Mouse (Mus musculus) MN1 (cell line): ENCODE data around the gene Tfb2m.
A peak's percentile ranks its signal among the peaks of the same experiment; 100 is the strongest.

ENCODE experiments used
- DNase-seq: peaks from one replicate; pipeline ENCODE4 v3.0.0-alpha.2; 2016; ENCODE audit warnings: low spot score

Tfb2m gene

DNA sequence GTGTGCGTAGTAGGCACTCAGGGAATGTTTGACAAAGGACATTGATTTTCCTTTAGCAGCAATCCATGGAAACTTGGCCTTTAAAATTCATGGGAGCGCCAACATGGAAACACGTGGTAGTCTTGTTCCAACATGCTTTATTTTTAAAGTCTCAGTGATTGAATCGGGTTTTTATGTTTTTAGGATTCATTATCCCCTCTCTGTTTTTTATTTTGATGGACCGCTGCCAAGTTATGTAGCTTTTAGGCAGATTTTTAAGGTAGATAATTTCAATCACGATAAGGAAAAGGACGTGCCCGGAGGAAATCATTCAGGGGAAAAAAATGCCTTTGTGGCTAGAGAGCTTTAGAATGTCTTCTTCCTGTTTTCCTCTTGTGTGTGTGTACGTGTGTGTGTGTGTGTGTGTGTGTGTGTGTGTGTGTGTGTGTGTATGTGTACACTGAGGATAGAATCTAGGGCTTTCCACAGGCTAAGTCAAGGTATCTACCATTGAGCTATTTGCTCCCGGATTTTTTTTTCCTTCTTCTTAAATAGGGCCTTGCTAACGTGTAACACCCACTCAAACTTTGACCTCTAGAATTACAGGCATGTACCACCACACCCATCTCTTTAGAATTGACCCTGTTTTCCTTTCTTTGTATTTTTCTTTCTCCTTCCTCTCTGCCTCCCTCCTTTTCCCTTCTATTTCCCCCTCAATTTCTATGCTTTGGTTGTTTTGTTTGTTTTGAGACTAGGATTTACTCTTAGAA lies 13.6 kb upstream of the Tfb2m start:
- no peak for DNase-seq

DNA sequence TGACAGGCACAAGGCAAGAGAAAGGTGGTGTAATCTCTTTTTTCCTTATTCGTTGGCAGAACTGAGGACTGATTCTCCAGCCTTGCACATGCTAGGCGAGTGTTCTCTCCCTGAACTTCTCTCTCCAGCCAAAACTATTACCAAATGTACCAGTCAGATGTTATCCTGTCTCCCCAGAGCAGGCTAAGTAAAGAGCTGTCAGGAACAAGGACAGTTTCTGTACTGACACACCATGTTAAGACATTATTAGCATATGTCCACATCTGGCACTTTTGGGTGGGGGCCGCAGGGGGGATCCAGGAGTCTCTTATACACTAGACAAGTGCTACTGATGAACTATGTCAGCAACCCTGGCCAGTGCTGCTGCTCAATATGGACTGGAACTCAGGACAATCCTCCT lies 10.9 kb upstream of the Tfb2m start:
- DNase-seq, result no peak

DNA sequence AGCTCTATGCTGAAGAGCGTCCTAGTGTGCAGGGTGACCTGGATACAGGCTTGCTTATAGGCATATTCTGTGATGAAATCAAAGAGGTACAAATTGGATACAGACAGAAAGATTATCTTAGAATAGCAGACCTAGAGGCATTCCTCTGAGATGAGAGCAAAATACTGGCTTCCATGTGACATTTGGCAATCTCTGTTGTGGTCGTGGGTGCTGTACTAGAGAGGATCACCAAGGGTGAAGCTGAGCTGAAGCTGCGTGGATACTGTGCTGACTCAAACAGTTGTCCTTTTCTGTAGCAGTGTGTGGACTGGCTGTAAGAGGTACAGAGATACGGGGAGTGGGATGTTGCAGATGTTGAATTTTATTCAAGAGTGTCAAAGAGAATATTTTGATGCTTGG lies 7.9 kb upstream of the Tfb2m start:
- DNase-seq, result no peak

DNA sequence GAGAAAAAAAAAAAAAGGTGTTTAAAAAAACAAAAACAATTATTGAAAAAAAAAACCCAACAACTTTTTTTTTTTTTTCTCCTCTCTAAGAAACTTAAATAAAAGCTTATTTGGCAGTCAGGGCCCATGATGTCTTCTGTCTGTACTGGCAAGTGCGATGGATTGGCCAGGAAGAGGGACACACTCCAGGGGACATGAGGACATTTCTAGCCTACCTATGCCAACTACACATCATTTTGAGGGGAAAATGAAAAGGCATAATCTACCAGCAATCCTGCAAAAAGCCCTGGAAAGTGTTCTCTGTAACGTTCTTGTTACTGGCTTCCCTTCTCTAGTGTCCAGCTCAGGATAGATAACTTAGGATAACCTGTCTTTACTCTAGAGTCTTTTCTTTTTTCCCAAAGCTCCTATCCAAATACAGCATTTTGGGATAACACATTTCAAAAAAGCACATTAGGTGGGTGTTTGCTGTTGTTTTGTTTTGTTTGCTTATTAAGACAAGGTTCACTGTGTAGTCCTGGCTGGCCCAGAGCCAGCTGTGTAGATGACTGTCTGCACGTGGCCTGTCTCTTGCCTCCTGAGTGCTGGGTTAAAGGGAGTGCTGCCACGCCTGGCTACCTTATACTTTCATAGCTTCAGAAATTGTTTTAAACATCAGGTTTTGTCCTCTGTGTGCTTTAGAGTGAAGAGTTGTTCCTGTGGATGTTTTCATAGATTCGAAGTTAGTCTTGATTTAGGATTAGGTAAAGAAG lies 7.3 kb upstream of the Tfb2m start:
- DNase-seq, result peak; percentile 60

DNA sequence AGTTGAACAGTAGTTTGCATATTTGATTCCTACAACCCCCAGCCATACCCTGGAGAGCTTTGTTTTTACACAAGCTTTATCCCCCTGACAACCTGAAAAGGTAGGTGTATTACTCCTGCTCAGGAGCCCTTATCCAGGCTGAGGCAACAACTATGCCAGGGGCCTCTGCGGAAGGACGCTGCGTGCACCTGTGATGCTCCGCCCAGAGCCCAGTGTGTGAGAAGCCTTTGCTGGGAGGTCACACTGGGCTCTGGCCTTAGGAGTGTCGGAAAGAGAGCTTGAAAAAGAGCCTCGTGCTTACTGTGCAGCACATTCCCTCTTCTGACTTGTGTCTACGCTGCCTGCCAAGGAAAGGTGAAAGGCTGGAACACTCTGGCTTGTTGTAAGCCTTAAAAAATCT lies 6.7 kb upstream of the Tfb2m start:
- no peak for DNase-seq

GRCm38 (mm10) chr1:179551921-179552320 lies 5.9 kb upstream of the Tfb2m start:
- DNase-seq, result no peak

DNA sequence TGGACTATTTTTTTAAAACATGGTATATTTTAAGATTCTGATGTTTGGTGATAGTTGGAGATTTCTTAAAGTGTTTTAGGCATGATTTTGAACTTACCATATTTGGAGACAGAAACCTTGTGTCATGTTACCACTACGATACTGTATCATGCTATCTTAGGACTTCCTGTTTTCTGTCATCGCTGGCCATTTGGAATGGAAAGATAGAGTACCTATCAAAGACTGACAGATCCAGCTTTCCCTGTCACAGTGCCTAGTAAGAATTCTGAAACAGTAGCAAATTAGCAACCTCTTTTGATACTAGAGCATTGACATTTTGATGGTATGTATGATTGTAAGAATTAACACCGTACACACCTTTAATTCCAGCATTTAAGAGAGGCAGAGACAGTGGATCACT lies 5.3 kb upstream of the Tfb2m start:
- DNase-seq, result no peak

- no peak for DNase-seq
These were observed 3.1 kb upstream of the Tfb2m start for GRCm38 (mm10) chr1:179548996-179549752.

GRCm38 (mm10) chr1:179548220-179548619 lies 2.2 kb upstream of the Tfb2m start:
- DNase-seq, result no peak

GRCm38 (mm10) chr1:179547176-179547575 lies 1.1 kb upstream of the Tfb2m start:
- peak; percentile 28 for DNase-seq

DNA sequence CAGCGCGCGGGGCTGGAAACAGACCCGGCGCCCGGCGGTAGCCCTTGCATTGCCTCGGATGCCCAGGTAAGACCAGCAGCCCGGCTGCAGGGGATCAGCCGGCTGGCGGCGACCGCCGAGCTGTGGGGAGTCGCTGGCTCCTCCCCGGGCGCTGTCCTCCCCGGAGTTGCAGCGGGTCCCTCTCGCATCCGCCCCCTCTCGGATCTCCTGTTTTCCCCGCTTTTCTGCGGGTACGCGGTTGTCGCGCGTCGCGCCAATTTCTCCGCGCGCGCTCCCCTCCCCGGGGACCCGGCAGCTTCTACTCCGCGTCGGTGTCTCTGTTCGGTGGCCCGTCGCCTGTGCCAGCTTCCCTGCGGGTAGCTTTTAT lies 467 bp upstream of the Tfb2m start:
- DNase-seq, result no peak

DNA sequence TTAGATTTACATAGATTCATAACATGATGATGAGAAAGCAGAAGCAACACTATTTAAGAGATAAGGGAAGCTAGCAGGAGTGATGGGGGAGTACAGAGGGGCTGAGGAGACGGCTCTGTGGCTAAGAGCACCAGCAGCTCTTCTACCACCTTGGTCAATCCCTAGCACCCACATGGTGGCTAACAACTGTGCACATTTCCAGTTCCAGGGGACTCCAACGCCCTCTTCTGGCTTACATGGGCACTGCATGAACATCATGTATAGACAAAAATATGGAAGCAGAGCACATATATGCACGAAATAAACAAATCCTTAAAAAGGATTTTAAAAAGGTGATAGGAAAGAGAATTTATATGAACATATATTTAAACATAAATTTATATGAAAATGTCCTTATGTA lies 4.6 kb downstream of the Tfb2m start:
- no peak for DNase-seq

DNA sequence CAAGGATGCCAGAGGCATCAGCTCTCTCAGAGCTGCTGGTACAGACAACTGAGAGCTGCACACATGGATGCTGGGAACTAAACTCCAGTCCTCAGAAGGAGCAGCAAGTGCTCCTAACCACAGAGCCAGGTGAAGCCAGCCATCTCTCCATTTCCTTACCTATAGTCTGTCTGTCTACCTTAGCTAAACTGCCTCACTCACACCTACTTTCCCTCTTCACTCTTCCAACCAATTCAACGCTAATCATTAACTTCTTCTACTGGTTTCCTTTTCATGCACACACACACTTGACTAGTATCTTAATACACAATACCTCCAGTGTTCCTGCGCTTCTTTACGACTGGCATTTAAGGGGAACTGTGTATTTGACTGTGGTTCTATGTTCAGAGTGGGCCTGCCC lies 6.2 kb downstream of the Tfb2m start:
- no peak for DNase-seq

DNA sequence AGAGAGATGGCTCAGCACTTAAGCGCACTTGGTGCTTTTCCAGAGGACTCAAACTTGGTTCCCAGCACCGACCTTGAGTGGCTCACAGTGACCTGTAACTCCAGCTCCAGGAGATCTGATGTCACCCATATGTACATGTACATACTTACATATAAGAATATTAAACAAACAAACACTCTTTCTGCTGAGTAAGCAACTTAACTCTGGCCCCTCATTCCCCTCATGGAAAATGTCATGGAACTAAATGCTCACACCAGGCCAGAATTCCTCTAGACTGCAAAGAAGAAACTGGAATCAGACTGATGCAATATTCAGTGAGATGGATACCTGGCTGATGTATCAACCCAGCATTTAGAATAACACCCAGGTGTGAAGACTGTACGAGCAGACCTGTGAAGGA lies 7.0 kb downstream of the Tfb2m start:
- DNase-seq, result no peak

DNA sequence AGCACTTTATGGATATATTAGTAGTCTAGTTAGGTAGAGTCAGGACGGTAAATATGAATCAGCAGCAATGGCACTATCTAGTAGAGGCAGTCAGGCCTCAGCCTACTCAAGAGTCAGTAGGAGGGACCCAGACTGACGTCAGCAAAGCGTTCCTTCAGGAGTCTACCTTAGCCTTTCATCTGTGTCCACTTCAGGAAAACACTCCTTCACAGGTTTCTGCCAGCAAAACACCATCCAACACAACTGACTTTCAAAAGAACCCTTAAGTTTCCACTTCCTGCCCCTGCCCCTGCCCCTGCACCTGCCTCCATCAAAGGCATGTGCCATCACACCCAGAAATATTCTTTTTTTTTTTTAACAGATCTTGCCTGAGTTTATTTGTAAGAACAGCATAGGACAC lies 26.2 kb downstream of the Tfb2m start:
- DNase-seq, result no peak

GRCm38 (mm10) chr1:179517713-179518465 lies 28.2 kb downstream of the Tfb2m start, which contains the start of gene Smyd3:
Gene Smyd3, minus strand, starts transcription at chr1:179518041.
- peak; percentile 92 for DNase-seq

DNA sequence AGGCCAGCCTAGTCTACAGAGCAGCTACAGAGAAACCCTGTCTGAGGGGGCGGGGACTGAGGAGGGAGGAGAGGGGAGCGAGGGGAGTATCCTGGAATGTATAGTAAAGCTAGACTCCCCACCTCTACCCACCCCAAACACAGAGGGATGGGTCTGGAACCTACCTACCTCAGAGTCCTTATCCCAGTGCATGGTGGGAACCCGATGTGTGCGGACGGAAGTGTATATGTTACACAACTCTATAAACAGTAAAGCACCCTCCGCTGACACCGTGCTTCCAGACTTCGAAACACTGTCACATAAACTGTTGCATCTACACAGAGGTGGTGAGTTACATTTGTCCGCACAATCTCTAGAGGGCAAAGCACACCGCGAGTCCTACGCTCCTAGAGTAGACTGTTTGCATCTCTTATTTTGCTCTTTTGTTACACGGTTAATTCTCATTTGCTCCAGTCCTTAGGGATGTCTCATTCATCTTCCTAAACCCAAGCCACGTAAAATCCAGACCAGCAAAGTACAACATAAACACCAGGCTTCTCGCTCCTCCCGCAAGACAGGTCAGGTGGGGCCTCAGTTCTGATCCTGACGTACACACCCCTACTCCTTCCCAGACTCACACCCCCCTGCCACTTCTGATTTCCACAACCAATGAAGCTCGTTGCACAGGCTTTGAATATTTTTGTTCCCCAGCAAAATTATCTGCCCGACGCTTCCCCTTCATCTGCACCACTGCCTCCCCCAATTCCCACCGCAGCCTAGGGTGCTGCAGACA lies 28.9 kb downstream of the Tfb2m start:
- DNase-seq, result peak; percentile 46

DNA sequence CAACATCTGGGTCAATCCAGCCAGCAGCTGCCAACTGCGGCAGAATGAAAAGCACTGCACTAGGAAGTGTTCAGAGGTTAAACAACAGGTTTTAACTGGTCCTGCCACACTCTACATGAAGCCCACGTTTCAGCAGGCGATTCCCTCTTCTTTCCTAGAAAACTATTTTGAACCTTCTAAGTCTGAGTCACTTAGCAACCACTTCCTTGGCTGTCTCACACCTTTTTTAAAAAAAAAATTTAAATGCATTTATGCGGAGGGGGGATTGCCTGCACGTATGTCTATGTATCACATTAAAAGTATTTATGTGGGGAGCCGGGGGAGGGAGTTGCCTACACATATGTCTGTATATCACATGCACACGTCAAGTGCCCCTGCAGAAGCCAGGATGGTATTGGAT lies 34.2 kb downstream of the Tfb2m start:
- no peak for DNase-seq

GRCm38 (mm10) chr1:179510546-179511340 lies 35.3 kb downstream of the Tfb2m start:
- DNase-seq, result no peak

DNA sequence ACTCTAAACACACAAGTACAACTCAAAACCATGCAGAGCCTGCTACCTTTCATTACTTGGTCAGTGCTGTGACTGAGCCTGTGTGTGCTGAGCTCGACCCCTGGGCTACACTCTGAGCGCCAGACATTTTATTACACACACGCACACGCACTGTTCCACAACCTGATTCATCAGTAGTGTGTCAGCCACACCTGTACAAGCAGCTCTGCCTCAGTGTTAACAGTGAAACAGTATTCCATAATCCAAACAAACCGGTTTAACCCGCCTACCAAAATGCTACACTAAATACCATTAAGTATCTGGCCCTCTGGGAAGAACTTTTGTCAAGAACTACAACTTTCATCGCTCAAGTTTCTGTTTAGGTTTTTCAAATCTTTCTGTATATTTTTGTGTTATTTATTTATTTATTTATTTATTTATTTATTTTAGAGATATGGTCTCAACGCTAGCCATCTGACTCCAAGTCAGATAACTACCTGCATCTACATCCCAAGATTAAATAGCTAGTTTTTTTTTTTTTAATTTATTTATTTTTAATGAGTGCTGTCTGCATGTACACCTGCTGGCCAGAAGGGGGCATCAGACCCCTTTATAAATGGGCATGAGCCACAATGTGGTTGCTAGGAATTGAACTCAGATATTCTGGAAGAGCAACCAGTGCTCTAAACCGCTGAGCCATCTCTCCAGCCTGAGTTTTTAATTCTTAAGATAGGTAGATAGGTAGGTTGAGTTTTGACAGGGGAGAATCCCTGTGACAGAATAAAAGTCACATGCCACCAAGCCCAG lies 39.3 kb downstream of the Tfb2m start:
- peak; percentile 63 for DNase-seq
